Mouse (Mus musculus) ES-E14 (cell line): ENCODE results near the gene Rasa4. TPM values are rescaled to one million over a fixed set of nuclear protein-coding genes. Genes with fewer than 3 reads are reported as not detected.

Experiments used
- DNase-seq: peaks from one replicate; pipeline ENCODE4 v3.0.0-alpha.2; 2013; ENCODE audit warnings: low read depth, low spot score
- H3K27ac ChIP-seq: 2 replicates; pipeline ENCODE4 v1.5.1; 2012; ENCODE audit warnings: low read depth, mild to moderate bottlenecking, low read length, moderate library complexity, mixed read lengths; ENCODE audit not compliant: poor library complexity, insufficient read depth, severe bottlenecking
- H3K36me3 ChIP-seq: 2 replicates; pipeline ENCODE4 v1.6.1; 2012; ENCODE audit warnings: mild to moderate bottlenecking, low read length, moderate library complexity, mixed read lengths; ENCODE audit not compliant: control insufficient read depth, poor library complexity, insufficient read depth, severe bottlenecking
- H3K4me1 ChIP-seq, 2 experiments: fragments of 150-350 bp in 1 of 2; sonication (generic) in 1 of 2; 2 replicates each; pipeline ENCODE4 v1.6.1; 2012; ENCODE audit warnings: low read length in 2 of 2, mild to moderate bottlenecking in 1 of 2, mixed read lengths in 1 of 2; ENCODE audit not compliant: control insufficient read depth in 2 of 2, insufficient read depth in 2 of 2, poor library complexity in 1 of 2
- H3K4me3 ChIP-seq, 2 experiments: fragments of 150-350 bp in 1 of 2; sonication (generic) in 1 of 2; 2 replicates each; pipeline ENCODE4 v1.5.1; 2012; ENCODE audit warnings: low read length in 2 of 2, low read depth in 1 of 2, mild to moderate bottlenecking in 1 of 2, mixed read lengths in 1 of 2; ENCODE audit not compliant: insufficient read depth in 1 of 2, poor library complexity in 1 of 2, severe bottlenecking in 1 of 2
- H3K9ac ChIP-seq: 2 replicates; pipeline ENCODE4 v1.6.1; 2012; ENCODE audit warnings: low read depth, mild to moderate bottlenecking, low read length, mixed read lengths; ENCODE audit not compliant: poor library complexity, insufficient read depth, severe bottlenecking
- H3K9me3 ChIP-seq: fragments of 150-350 bp; sonication (generic); 2 replicates; pipeline ENCODE4 v1.6.1; 2012; ENCODE audit warnings: low read depth, mild to moderate bottlenecking, low read length; ENCODE audit not compliant: control insufficient read depth, insufficient read depth
- CHD2 ChIP-seq: IDR thresholded peaks from 2 replicates; pipeline ENCODE4 v1.6.1; 2014; ENCODE audit warnings: mild to moderate bottlenecking, low read depth, low read length, inconsistent platforms
- HCFC1 ChIP-seq: IDR thresholded peaks from 2 replicates; pipeline ENCODE4 v1.6.1; 2012; ENCODE audit warnings: low read length, inconsistent platforms, borderline replicate concordance; ENCODE audit not compliant: insufficient read depth
- MAFK ChIP-seq: IDR thresholded peaks from 2 replicates; pipeline ENCODE4 v1.6.1; 2014; ENCODE audit warnings: mild to moderate bottlenecking, low read depth, low read length, inconsistent platforms; ENCODE audit not compliant: insufficient read depth
- ZC3H11A ChIP-seq: IDR thresholded peaks from 2 replicates; pipeline ENCODE4 v1.6.1; 2012; ENCODE audit warnings: low read depth, mild to moderate bottlenecking, inconsistent platforms, low read length, borderline replicate concordance
- ZNF384 ChIP-seq: IDR thresholded peaks from 2 replicates; pipeline ENCODE4 v1.6.1; 2012; ENCODE audit warnings: low read depth, low read length, inconsistent platforms
- in situ Hi-C, 2 experiments: fragments of 600-800 bp; cut with MboI; formaldehyde crosslinking; loops; one replicate each; pipeline ENCODE4 v1.15.1; 2025; ENCODE audit warnings: low sequenced_read_pairs in 2 of 2, inconsistent platforms in 1 of 2; ENCODE audit not compliant: unreplicated experiment in 2 of 2
- total RNA-seq: library from RNA; depleted of rRNA; stranded (reverse); fragments of 300-350 nt; gene quantifications from 2 replicates; pipeline ENCODE4 v1.2.3, GENCODE M21; 2012

The Rasa4 gene
- total RNA-seq, 1 experiment: 17.4 TPM

- TF ChIP-seq CHD2: no peak
- no peak for TF ChIP-seq HCFC1
- no peak for TF ChIP-seq ZNF384
- Histone ChIP-seq H3K9me3 (no peaks in the 10 kb centered on the region), H3K9ac (no peak overlapping the region), H3K4me3 (no peak overlapping the region), H3K27ac (no peak overlapping the region), H3K36me3 (no peaks in the 10 kb centered on the region), H3K4me1 (peaks cover 2 to 10% of the 10 kb centered on the region in 2 experiments; a peak in 3 of 4 replicates)
- in situ Hi-C loops: no loop called here
- DNase-seq: no peak
These were observed 11.4 kb downstream of the Rasa4 start for GRCm38 (mm10) chr5:136095089-136095488.

DNA sequence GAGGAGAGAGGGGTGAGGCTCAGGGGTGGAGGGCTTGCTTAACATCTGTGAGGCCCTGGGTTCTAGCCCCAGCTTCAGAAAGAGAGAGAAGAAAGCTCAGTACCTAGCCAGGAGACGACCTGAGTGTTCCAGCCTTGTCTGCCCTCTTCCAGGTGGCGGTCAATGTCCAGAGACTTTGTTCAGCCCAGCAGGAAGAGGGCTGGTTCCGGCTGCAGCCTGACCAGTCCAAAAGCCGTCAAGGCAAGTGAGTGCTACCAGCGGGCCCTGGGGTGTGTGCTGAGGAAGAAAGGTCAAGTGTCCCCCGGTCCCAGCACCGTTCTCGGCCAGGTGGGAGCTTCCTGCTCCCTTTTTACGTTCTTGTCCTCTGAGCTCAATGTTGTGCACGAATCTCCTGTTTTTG, 14.8 kb downstream of the Rasa4 start:
- no peak overlapping the region for H3K4me3 ChIP-seq
- in situ Hi-C loops: no loop called here
- no peak overlapping the region for H3K9ac ChIP-seq
- DNase-seq: no peak
- H3K4me1 ChIP-seq: peaks cover 2 to 32% of the 10 kb centered on the region in 2 experiments; a peak in 3 of 4 replicates
- H3K36me3 ChIP-seq: no peaks in the 10 kb centered on the region
- H3K27ac ChIP-seq: peak overlapping the region; percentile 14
- TF ChIP-seq HCFC1: no peak
- no peak for TF ChIP-seq MAFK
- TF ChIP-seq ZC3H11A: no peak
- TF ChIP-seq ZNF384: no peak
- TF ChIP-seq CHD2: no peak
- H3K9me3 ChIP-seq: no peaks in the 10 kb centered on the region

DNA sequence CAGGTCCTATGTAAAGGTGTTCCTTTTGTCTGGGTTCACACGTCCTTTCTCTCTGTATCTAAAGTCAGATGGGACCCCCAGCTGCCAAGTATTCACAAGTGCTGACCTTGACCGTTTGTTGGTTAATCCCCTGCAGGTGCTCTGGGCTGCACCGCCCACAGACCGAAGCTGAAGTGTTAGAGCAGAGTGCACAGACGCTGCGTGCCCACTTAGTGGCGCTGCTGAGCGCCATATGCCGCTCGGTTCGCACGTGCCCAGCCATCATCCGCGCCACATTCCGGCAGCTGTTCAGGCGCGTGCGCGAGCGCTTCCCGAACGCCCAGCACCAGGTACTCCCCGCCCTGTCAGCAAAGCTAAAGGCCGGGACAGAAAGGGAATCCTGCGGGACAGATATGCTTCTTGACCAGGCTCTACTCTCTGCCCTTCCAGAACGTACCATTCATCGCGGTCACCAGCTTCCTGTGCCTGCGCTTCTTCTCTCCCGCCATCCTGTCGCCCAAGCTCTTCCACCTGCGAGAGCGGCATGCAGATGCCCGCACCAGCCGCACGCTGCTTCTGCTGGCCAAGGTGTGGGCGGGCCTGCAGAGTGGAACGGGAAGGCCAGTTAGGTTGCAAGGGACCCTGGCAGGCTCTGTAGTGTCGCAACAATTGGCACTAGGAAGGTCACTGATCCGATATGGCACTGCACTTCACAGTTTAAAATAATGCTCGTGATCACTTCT, 18.5 kb downstream of the Rasa4 start:
- H3K9ac ChIP-seq: peak overlapping the region; percentile 73
- peak overlapping the region; percentile 8 to 56; a peak in 3 of 4 replicates for H3K4me3 ChIP-seq
- H3K36me3 ChIP-seq: no peaks in the 10 kb centered on the region
- peaks cover 0 to 34% of the 10 kb centered on the region in 2 experiments; a peak in 3 of 4 replicates for H3K4me1 ChIP-seq
- in situ Hi-C loops: no loop called here
- DNase-seq: peak; percentile 79
- H3K27ac ChIP-seq: no peak overlapping the region
- H3K9me3 ChIP-seq: no peaks in the 10 kb centered on the region
- TF ChIP-seq ZNF384 (peak; percentile 26; the same call in 1 of the 2 replicates), HCFC1 (peak; percentile 43; the same call in 1 of the 2 replicates), MAFK (peak; percentile 75; the same call in 1 of the 2 replicates), CHD2 (no peak), ZC3H11A (no peak)

DNA sequence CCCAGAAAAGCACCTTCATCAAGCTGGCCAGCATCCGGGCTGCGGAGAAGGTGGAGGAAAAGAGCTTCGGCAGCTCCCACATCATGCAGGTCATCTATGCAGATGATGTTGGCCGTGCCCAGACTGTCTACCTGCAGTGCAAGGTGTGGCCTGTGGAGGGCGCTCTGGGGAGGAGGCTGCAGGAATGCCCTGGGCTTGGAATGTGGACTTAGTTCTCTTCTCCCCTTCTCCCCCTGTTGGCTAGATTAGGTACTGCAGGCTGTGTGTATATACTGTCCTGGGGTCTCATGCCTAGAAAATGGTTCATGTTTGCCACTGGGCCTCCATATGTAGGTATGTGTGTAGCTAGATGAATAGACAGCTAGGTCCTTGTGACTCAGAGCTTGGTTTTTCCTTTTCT, 20.8 kb downstream of the Rasa4 start:
- no peak overlapping the region for H3K9ac ChIP-seq
- H3K36me3 ChIP-seq: no peaks in the 10 kb centered on the region
- peak; percentile 94 for DNase-seq
- TF ChIP-seq CHD2: no peak
- 0 out of 2 replicates have a peak, but pooled peaks have one; percentile 26 for TF ChIP-seq ZNF384
- TF ChIP-seq HCFC1: peak; percentile 58; the same call in 1 of the 2 replicates
- no peaks in the 10 kb centered on the region for H3K9me3 ChIP-seq
- no peak overlapping the region for H3K27ac ChIP-seq
- no peak overlapping the region for H3K4me3 ChIP-seq
- in situ Hi-C loops: no loop called here
- peaks cover 0 to 37% of the 10 kb centered on the region in 2 experiments; a peak in 2 of 4 replicates for H3K4me1 ChIP-seq
